Mouse (Mus musculus) splenic B cell, adult 2 months (primary cell): ENCODE measurements around the gene Pde4b.

ENCODE experiments used
- DNase-seq: peaks from one replicate; pipeline ENCODE4 v3.0.0-alpha.2; 2011; ENCODE audit warnings: low read depth, low spot score
- H3K27me3 ChIP-seq: 2 replicates; pipeline ENCODE4 v1.6.1; 2012; ENCODE audit warnings: mild to moderate bottlenecking, low read length, moderate library complexity, mixed read lengths; ENCODE audit not compliant: control insufficient read depth, poor library complexity, insufficient read depth, severe bottlenecking
- H3K36me3 ChIP-seq: 2 replicates; pipeline ENCODE4 v1.6.1; 2012; ENCODE audit warnings: mild to moderate bottlenecking, low read length, moderate library complexity, mixed read lengths; ENCODE audit not compliant: control insufficient read depth, poor library complexity, insufficient read depth, severe bottlenecking

Pde4b gene

DNA sequence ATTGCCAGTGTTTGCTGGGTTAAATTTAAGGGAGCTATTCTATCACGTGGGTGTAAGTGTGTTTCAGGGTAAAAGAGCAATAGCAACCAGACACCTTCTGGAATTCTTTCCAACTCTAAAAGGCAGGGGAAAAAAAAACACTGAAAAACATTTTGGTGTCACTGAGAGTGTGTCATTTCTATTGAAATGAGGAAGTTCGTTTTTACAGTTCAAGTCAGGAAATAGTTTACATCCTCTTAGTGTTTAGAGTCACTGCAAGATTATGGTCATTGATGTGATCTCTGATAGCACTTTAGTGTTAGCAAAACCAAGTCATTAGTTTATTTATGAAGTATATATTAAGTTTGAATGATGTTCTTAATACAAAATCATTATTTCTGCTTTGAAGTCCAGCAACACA lies 559.7 kb downstream of the Pde4b start:
- peak; percentile 39 for DNase-seq
- no peaks in the 10 kb centered on the region for H3K27me3 ChIP-seq
- no peaks in the 10 kb centered on the region for H3K36me3 ChIP-seq

GRCm38 (mm10) chr4:102655331-102655730 lies 568.0 kb downstream of the Pde4b start:
- no peak for DNase-seq
- Histone ChIP-seq H3K27me3 (no peaks in the 10 kb centered on the region), H3K36me3 (no peaks in the 10 kb centered on the region)

DNA sequence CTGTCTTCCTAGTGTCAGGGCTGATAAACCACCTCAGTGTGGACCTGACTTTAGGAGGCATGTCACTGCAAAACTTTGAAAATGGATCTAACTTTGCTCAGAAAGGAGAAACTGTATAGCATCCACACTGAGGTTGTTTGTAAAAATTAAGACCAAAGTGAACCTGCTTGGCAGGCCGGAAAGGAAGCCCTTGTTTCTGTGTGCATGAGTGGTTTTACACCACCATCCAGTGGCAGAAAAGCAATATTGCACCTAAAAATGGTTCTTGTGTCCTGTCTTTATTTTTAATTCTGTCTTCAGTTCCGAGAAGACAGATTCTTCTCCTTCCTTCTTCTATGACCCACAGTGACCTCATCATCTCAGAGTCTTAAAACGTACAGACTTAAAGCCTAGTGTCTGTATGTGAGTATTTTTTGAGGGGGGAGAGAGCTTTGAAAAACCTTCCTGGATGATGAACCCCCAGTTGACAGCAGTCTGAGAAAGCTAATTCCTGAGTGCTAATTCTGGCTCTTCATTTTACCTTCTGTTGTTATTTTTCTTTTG lies 569.2 kb downstream of the Pde4b start:
- DNase-seq = peak; percentile 83

More for the DNA sequence above, 569.2 kb downstream of the Pde4b start:
- Histone ChIP-seq H3K27me3 (no peaks in the 10 kb centered on the region), H3K36me3 (no peaks in the 10 kb centered on the region)
